Mouse (Mus musculus) liver, embryonic 14.5 days (tissue): ENCODE measurements around the gene Gm28038.

ENCODE experiments used
- CTCF ChIP-seq: IDR thresholded peaks from 2 replicates; pipeline ENCODE4 v1.5.1; 2016; ENCODE audit warnings: antibody characterized with exemption, low read depth, control low read depth
- EP300 ChIP-seq: IDR thresholded peaks from 2 replicates; pipeline ENCODE4 v1.6.1; 2016; ENCODE audit warnings: antibody characterized with exemption, low read depth

DNA sequence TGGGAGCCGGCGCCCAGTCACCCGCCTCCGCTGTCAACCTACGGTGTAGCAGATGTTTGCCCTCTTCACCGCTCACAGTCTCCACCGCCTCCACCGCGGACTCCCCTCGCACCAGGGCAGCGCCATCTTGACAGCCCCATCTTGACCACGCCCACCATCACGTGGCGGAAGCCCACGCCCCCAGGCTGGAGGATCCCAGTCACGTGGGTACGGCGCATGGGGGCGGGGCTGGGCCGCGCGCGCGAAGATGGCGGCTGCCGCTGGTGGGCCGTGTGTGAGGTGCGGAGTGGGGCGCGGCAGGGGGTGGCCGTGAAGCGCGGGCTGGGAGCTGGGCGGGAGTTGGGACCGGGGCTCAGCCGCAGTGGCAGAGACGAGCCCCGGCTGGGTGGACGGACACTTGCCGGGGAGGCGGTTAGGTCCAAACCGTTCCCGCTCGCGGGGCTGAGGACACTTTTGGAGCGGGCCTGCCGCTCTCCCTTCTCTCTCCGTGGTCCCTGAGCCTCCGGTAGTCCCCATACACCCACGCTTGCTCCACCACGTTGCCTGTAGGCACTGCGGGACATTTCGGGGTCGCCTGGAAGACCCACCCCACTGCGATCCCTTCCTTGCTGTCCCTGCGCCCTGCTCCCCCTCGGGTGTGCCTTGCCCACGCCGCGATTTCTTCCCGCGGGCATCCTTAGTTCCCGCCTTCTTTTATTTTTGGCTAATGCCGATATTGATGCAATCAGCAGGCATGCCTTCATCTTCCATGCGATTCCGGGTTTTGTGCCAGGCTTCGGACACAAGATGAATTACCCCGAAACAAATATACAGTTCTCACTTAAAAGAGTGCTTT, 5.6 kb downstream of the Gm28038 start, which contains the start of the genes Dolk and Nup188:
- TF ChIP-seq CTCF (no peak), EP300 (no peak)
